Mouse (Mus musculus): ENCODE measurements around the gene Gm8229.
"Not testable (repeated sequence)": the region's sequence is repeated elsewhere in the genome, so short reads cannot be mapped to it uniquely, and the experiment has no call there.

GRCm38 (mm10) chr14:44361416-44361815 is 3.7 kb upstream of the Gm8229 start:
- not testable (repeated sequence) for TF ChIP-seq CTCF (IDR thresholded peaks at IDR 0.05; ENCODE audit: low read depth, low read length); POLR2A (IDR thresholded peaks at IDR 0.05; ENCODE audit: extremely low read depth, insufficient read depth, low read length)

All from liver, adult 2 months (tissue).